Mouse (Mus musculus): ENCODE data around the gene Mb21d2. TPM values are rescaled to one million over a fixed set of nuclear protein-coding genes. Genes with fewer than 3 reads are reported as not detected.

Gene Mb21d2
- total and polyA plus RNA-seq, 3 experiments: 10.0 to 14.1 (median 11.6) TPM

GRCm38 (mm10) chr16:28863616-28864015, 65.9 kb downstream of the Mb21d2 start:
- no peak for DNase-seq

GRCm38 (mm10) chr16:28862093-28862492, 67.4 kb downstream of the Mb21d2 start:
- DNase-seq: no peak

DNA sequence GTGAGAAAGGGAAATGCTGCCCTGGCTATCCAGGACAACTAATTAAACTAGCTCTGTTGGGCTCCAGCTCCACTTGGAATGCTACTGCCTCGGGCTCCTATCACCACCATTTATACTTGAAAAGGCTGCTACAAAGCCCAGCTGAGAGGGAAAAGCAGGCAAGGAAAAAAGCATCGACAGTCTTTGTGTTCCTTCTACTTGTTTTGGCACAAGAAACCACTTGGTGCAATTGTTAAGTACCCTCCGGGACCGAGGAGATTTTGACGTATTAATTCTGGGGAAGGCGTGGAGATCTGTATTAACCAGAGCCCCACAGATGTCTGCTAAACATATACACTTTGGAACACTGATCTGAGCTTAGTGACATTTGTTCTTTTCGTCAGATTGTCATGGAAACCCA, 69.8 kb downstream of the Mb21d2 start:
- DNase-seq: no peak

DNA sequence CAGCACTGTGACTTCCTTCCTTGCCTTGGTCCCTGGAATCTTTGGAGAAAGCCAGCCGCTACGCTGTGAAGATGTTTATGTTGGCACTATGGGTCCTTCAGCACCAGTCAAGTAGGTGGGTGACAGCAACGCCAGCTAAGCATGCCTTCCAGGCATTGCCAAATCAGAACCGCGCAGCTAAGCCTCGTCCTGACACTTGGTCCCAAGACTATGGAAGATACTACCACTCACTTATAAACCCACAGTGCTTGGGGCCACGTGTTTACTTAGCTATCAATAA, 70.5 kb downstream of the Mb21d2 start:
- DNase-seq: no peak

DNA sequence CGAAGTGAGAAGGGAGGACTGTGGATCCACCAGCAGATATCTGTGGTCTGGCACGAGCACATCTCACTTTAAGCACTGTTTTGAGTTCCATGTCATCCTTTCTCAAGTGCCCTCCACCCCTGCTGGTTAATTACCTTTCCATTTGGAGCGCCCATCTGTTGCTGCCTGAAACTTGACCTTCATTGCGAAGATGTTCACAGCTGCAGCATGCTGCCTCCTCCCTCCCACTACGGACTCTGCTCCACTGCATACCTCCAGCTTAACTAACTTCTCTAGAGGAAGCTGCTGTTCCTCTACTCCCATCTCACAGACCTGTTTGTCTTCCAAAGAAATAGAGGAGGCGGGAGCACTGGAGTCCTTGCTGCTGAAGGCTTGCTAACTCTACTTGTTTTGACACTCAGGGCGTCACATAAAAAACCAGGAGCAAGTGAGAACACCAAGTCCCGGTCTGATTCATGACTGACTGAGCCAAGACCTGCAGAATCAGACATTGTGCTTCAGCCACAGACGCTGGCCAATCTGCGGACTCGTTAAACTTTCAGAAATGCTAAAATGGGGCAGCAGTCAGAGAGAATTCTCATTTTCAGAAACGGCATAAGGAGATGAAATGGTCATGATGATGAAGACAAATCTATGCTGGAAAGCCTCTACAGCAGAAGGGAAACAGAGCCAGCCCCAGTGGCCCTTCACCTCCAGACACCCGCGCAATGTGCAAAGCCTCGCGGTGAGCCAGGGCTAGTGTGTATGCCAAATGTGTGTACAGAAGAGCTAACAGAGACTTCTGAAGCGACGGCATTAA, 71.1 kb downstream of the Mb21d2 start:
- DNase-seq: no peak

DNA sequence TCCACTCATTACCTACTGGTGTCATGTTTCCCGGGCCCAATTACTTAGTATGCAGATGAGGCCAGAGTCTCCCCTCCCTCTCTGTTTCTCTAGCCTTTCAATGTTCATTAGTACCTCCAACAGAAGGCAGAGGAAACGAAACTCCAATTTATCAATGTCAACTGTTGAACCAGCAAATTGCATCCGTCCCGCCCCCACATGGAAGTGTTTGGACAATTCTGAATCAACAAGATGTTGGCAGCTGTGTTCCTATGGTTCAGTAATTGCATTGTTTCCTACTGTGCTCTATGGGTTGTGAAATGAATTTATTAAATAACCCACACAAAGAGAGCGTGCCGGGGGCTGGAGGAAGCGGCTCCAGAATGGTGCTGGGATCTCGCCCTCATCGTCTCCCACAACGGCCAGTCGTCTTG, 78.1 kb downstream of the Mb21d2 start:
- DNase-seq: no peak

GRCm38 (mm10) chr16:28850881-28851280, 78.6 kb downstream of the Mb21d2 start:
- DNase-seq: no peak

DNA sequence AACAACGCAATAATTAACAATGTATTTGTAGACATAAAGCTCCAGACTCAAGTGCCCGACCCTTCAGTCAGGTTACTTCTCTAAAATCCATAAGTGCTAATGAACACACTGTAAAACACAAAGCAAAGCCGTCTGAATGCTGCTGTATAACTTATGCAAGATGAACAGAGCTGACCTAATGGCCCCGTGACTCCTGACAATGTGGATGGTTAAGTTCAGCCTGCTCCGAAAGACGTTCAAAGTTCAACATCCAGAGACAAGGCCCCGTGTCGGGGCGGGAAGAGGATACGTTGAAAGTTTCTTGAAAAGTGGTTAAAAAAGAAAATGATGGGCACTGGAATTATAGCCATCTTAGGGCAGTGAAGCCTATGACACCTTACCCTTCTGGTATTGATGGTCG, 83.3 kb downstream of the Mb21d2 start:
- DNase-seq: no peak

DNA sequence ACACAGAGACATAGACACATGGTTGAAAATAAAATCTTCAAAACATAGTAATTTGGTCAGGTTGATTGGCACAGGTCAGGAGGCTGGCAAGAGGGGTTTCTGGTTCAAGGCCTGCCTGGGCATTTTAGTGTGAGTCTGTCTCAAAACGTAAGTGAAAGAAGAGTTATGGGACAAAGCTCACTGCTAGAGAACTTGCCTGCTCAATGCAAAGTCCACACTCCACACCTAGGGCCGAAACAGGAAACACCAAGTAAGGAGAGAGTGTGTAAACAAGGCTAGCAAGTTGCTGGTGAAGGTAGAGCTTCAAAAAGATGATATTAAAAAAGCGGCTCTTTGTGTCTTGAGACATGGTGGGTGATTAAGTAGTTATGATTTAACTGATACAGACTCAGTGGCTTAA, 84.1 kb downstream of the Mb21d2 start:
- no peak for DNase-seq

DNA sequence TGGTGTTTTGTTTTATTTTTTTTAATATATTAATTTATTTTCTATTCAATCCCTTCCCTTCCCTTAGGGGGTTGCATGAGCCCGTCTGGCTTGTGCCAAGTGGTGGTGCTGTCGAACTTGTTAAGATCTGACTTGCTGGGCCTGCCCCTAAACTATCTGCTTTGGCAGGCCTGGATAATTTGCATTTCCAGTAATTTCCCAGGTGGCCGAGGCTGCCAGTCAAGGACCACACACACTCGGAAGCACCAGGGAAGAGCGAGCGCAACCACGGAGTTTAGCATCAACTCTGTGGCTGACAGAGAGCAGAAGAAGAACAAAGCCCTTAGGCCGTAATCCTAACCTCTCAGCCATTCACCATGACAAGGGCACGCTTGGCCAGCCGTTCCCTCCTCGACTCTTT, 88.4 kb downstream of the Mb21d2 start:
- DNase-seq: no peak

DNA sequence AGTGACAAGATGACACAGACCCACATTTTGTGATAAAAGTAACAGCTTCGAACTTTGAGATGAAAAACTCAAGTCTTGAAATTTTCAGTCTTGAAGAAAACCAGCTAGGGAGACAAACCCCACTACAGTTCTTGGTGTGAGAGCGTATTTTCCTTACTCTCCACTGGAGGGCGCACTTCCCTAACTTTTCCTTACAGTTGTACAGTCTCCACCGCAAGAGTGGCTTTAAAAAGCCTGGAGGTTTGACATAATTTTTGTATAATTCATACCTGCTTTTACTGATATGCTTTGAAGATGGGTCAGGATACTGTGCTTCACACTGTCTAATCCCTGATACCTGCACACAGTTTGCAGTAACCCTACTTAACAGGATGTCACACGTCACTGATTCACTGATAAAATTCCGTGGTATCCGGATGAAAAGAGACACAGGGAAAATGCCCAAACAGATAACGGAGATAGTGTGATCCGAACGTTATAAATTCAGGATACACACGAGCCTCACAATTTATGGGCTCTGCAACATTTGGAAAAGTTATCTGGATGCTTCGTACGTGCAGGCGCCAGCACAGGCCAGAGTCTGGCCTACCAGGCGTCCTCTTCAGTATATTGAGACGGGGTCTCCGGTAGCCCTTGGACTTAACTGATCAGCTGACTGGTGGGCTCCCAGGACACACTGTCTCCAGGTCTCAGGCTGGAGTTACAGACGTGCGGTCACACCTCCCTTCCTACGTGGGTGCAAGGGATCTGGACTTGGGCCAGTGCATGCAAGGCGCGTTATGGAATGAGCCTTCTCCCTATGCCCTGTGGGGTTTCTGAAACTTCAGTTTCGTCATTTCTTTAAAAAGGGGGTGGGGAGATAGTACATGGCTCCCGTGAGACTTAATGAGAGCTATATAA, 89.1 kb downstream of the Mb21d2 start:
- peak; percentile 49 for DNase-seq

DNA sequence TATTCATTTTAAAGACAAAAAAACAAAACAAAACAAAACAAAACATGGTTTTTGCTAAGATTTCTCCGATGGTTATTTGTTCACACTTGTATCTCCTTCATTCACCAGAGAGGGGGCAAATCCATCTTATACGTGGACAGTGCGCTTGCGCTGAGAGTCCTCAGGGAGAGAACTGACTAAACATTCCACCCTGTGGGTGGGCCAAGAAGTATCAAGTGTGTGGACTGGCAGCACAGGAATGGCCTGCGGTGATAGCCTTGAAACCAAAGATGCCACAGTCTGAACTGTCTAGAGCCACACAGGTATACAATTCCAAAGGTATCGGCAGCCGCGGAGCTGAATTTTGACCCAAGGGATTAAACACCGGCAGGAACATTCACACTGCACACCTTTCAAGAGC, 89.9 kb downstream of the Mb21d2 start:
- no peak for DNase-seq

DNA sequence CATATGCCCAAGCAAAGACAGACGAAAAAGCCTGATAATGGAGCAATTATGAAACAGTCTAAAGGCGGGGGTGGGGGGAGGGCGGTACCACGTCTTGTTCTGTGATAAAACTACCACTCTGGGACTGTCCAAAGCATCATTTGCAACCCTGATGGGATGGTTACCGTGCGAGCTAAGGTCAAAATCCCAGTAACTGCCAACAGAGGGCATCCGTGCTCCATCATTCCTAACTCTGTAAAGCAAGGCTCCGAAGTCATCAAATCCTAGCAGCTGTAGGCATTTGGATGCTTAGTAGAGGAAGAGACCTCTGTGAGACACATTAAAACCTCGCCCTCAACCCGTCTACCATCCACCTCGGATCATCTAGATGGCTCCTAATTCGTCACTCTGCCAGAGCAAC, 91.5 kb downstream of the Mb21d2 start:
- DNase-seq: peak; percentile 58

- DNase-seq: peak; percentile 53
These were observed 97.3 kb downstream of the Mb21d2 start for GRCm38 (mm10) chr16:28832085-28832635.

DNA sequence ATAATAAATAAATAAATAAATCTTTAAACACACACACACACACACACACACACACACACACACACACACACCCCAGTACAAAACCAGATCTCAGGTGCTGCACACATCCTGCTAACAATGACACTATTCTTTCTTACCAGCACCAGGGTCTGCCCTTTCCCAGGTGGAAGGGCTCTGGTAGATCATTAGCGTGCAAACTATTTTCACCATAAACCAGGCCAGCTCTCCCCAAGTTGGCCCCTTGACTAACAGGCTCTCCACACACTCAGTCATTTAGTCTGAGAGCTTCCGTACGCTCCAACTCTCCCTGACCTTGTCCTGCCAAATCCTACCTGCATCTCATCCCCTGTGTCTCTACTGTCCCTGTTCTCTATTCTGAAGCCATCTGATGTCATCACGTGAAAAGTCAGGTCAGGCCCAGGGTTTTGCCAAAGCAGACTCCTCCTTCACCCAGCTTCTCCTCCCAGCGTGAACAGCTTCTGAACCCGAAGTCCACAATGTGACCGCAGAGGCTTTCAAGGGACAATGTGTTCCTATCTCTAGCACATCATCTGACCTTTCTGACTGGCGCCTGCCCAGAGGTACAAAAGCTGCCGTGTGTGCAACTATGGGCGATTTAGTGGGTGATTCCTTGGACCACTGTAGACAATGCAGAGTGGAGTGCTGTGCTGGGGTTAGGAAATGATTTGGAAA, 100.1 kb downstream of the Mb21d2 start:
- DNase-seq: no peak

DNA sequence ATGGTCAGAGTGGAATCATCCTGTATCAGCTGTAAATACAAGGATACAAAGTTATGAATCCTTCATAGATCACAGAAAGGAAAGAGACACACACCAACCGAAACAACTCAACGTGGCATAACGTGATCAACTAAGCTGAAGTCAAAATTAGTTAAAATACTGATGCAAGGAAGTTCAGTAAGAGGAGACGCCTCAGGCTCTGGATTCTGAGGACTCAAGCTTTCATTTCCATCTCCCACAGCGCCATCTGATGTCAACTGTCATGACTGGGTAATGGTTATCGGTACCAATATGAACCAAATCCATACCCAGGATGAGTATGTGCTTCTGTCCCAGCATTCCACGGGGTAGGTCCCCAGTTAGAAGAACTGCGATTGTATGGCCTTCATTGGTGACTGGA, 104.7 kb downstream of the Mb21d2 start:
- DNase-seq: no peak

- DNase-seq: no peak
These were observed 107.7 kb downstream of the Mb21d2 start for GRCm38 (mm10) chr16:28821774-28822173.

DNA sequence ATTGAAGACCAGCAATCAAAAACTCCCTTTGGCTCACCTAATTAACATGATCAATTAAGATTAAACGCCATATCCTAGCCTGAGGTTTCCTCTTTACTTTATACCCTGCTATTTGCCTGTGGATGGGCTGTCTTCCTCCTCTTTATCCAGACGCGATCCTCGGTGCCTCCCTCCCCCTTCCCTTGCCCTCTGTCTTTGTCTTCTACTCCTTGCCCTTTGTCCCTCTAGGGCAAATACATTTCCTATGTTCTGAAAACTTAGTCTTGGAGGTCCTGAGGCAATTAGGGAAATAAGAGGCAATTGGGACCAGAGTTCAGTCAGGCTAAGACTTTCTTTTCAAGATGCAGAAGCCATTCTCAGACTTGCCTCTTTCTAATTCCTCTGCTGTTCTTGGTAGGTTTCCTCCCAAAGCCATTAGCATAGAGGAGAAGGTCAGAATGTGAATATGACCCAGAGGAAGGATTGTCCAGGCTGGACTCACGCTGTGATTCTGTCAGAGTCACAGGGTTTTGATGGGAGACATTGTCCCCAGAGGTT, 110.7 kb downstream of the Mb21d2 start:
- DNase-seq: no peak

- DNase-seq: no peak
These were observed 116.2 kb downstream of the Mb21d2 start for GRCm38 (mm10) chr16:28813290-28813689.

DNA sequence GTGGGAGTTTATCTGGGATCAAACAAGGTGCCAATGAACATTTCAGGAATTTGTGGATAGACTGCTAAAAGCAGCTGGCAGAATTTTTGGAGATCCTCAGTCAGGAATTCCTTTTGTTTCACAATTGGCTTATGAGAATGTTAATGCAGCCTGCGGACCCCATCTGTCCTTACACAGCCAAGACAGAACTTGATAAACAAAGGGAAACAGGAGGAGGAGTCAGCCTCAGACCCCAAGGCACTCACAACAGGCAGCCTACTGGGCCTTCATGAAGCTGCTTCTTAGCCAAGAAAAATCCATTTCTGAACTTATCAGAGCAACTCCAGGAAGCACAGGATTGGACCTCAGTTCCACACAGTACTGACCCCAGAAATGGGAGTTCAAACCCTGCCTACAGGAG, 120.4 kb downstream of the Mb21d2 start:
- DNase-seq: no peak

DNA sequence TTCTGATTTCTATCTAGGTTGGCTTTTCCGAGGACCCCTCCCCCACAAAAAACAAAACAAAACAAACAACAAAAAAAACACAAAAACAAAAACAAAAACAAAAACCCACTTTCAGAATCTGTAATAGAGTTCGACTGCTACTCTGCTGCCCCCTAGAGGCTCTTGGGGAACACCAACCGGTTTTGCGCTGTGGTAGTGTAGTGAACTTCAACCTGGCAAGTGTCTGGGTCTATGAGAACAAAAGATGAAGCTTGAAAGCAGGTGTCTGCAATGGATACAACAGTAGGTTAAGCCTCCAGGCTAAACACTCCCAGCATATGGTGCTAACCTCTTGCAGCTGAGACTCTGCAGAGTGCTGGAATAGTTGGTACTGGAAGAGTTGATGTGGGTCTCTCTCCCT, 136.4 kb downstream of the Mb21d2 start:
- peak; percentile 6 for DNase-seq

Data from adrenal gland, adult 2 months (tissue).